Mouse (Mus musculus) testis, adult 2 months (tissue): ENCODE data around the gene Hsp90ab1.

Experiments
- CTCF ChIP-seq: fragments of 200-500 bp; IDR thresholded peaks from 2 replicates; pipeline ENCODE4 v1.5.1; 2012; ENCODE audit warnings: low read depth, mild to moderate bottlenecking, inconsistent platforms, low read length, moderate library complexity; ENCODE audit not compliant: control insufficient read depth, insufficient read depth, insufficient replicate concordance
- POLR2A ChIP-seq: fragments of 200-500 bp; IDR thresholded peaks from 2 replicates; pipeline ENCODE4 v1.6.1; 2012; ENCODE audit warnings: low read depth, mild to moderate bottlenecking, inconsistent platforms, low read length, moderate library complexity; ENCODE audit not compliant: control insufficient read depth

- TF ChIP-seq CTCF: no peak
- no peak for TF ChIP-seq POLR2A
These were observed 14.8 kb downstream of the Hsp90ab1 start for GRCm38 (mm10) chr17:45557998-45558862.
